Mouse (Mus musculus) frontal cortex, adult 2 months (tissue): ENCODE measurements around the gene Ccdc28b. TPM values are rescaled to one million over a fixed set of nuclear protein-coding genes. Genes with fewer than 3 reads are reported as not detected.

ENCODE experiments used
- DNase-seq, 2 experiments: peaks; one replicate each; pipeline ENCODE4 v3.0.0; 2022; ENCODE audit warnings: low spot score in 1 of 2; ENCODE audit errors: extremely low spot score in 1 of 2
- polyA plus RNA-seq: library from polyadenylated mRNA; depleted of rRNA; stranded (reverse); fragments of >200 nt; gene quantifications from 2 replicates; pipeline ENCODE4 v1.2.3, GENCODE M21; 2012; rRNA removed

The Ccdc28b gene
- polyA plus RNA-seq, 1 experiment: 107 TPM

GRCm38 (mm10) chr4:129586943-129587342 is 36.8 kb downstream of the Ccdc28b start:
- no peak for DNase-seq

GRCm38 (mm10) chr4:129585773-129586172 is 38.0 kb downstream of the Ccdc28b start:
- no peak for DNase-seq

DNA sequence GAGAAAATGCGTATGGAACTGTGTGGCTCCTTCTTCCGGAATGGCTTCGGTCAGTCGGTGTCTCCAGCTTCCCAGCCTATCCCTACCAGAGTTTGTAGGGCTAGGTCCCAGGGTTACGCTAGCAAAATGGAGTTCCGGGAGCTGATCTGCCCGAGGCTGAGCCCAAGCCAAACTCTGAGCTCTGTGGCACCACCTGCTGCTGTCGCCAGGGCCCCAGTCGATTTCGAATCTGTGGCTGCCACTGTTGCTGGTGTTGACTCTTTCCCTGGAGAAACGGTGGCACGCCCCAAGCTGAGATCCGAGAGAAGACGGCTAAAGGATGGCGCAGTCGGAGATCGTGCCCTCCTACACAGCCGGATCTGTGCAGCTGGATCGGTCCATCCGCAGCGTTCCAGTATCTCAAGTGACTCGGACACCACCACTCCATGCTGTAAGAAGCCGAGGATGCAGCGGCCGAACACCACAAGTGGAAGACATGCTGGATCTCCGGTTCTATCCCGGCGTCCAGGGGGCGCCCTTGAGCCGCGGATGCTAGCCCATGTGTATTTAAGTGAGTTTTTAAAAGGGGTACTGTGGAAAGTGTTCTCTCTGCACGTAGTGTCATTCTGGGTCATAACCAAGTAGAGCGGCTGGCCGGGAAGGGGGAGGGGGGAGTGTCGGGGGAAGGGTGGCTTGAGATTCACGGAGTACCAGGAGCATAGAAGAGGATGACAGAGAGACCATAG is 38.7 kb downstream of the Ccdc28b start:
- peak in 1 of 2 experiments; percentile 88 for DNase-seq

DNA sequence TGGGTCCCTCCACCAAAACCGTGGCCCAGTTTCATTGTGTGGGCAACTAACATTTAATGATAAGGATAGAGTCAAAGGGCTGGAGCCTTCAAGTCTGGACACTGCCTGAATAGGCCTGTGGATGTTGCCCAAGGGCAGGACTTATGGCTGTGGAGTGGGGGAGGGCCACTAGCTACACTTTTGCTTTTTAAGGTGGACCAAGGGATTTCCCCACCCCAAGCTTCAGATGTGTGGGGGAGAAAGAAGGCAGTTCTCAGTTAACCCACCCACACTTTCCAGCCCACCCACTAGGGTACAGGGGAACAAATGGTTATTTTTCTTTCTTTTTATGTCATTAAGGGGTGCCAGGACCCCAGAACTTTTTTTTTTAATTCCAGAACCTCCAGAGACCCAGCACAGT is 39.4 kb downstream of the Ccdc28b start:
- no peak for DNase-seq

GRCm38 (mm10) chr4:129582251-129582650 is 41.5 kb downstream of the Ccdc28b start:
- DNase-seq: no peak

- no peak for DNase-seq
These were observed 43.4 kb downstream of the Ccdc28b start for GRCm38 (mm10) chr4:129580347-129580746.

- DNase-seq: no peak
These were observed 45.3 kb downstream of the Ccdc28b start, which contains the start of gene Fam167b for GRCm38 (mm10) chr4:129578466-129578865. Gene Fam167b (minus strand): TSS chr4:129578549.

DNA sequence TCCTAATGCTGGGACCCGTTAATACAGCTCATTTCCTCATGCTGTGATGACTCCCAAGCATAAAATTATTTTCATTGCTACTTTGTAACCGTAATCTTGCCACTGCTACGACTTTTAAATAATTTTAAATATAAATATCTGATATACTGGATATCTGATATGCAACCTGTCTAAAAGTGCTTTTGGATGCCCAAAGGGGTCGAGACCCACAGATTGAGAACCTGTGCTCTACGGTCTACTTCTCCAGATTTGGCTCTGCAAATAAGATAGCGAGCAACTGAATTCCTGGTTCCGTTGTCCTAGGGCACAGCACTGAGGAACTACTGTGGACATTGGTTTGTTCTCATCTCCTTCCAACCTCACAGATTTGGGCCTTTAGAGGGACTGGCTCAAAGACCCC is 46.1 kb downstream of the Ccdc28b start:
- DNase-seq: no peak

DNA sequence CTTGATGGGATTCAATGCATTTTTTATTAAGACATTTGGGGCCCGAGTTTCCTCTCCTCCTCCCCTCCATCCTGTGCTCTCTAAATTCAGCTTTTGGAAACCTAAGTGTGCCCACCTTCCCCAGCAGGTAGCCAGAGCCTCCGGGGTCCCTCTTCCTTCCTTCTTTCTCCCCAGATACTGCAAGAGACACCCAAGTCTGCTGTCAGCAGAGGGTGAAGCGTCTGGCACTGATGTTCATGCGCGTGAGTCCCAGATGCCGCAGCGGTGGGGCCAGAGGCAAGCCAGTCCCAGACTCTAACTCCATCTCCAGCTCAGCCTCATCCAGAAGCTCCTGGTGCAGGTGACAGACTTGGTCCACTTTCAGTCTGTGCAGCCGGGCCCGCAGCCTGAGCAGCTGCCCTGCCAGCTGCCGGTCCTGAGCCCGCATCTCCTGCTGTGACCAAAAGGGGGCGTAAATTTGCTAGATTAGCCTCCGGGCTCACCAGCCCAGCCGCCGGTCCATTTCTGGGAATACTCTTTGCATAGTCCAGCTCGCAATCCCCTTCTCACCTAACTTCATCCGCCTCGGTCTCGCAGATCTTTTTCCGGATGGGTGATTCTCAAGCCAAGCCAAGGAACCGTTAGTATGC is 46.8 kb downstream of the Ccdc28b start:
- peak in 1 of 2 experiments; percentile 67 for DNase-seq

DNA sequence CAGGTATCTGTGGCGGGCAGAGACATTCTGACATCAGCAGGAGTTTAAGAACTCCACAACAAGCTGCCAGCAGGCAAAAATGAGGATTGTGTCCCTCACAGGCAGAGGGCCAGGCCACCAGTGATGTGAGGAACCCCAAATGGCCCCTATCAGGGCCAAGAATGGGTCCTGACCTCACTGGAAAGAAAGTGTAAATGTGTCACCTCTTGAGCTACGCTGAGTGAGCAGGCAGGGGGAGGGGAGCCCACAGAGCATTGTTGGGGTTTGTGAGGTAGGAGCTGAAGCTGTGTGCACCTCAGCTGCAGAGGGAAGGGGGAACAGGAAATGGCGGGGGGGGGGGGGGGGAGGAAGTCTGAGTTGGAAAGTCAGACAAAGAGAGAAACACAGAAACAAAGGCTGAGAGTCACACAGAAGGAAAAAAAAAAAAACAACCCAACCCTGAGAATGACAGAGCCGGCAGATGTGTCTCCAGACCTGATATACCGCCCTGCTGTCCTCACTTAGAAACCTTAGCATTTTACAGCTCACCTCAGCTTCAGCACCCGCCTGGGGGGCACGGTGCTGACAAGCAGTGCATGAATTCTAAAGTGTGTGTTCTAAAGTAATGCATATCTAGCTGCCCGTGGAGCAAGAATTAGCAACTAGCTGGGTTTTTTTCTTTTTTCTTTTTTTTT is 48.4 kb downstream of the Ccdc28b start:
- DNase-seq: no peak

GRCm38 (mm10) chr4:129573430-129573829 is 50.3 kb downstream of the Ccdc28b start, which contains the start of gene Lck:
Gene Lck (minus strand): TSS chr4:129573641.
- no peak for DNase-seq

DNA sequence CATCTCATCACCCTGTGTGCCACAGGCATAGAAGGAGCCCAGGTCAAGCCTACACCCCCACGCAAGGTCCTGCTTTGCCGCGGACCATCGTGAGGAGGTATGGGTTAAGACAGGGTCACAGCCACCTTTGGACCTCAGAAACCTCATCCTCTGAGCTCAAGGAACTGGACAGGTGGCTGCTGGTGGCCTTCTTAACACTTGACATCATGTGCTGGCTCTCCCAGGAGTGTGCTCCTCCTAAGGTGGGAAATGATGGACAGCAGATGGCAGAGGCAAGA is 50.7 kb downstream of the Ccdc28b start:
- no peak for DNase-seq

GRCm38 (mm10) chr4:129572236-129573092 is 51.3 kb downstream of the Ccdc28b start:
- DNase-seq: no peak

DNA sequence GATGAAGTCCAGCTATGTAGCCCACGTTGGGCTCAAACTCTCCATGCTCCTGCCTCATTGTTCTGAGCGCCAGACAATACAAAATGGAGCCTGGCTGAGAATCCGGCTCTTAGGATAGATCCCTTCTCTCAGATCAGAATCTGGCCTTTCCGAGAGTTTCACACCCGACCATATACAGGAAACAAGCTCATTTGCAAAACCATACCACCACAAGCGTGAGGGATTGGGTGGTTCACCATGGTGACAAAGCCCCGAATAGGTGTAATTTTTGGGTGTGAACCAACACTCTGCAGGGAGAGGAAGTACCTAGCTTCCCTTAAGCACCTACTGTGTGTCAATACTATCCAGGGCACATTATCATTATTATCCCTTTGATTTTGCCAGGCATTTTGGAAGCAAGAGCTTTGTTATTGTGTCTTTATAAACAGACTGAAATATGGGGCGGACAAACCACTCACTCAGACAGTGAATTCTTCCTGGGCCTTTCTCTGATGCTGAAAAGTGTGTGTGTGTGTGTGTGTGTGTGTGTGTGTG is 52.1 kb downstream of the Ccdc28b start:
- DNase-seq: no peak

DNA sequence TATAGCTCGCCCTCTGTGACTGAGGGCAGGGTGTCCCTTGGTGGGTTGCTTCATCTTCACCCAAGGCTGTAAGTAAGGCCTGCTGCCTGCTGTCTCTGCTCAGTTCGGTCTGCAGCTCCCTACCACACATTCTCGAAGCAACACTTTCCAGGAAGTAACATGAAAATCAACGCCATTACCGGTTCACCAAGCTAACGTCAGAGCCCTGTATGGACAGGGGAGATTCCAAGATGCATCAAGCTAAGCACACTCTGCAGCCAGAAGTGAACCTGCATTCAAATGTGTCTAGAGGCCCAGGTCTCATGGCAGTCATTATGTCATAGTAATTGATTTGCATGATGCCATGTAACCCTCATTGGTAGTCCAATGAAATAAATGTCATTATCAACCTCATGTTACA is 53.7 kb downstream of the Ccdc28b start:
- DNase-seq: no peak

Other genes with a start within 250 kb of the Ccdc28b start
- 8.5 and 9.2 TPM in 2 replicates for gene Zbtb8a, start 245.8 kb downstream of the Ccdc28b start, polyA plus RNA-seq
- 2.0 and 2.6 TPM in 2 replicates for gene Zbtb8b, start 183.1 kb downstream of the Ccdc28b start, polyA plus RNA-seq
- gene Bsdc1, start 162.4 kb downstream of the Ccdc28b start, polyA plus RNA-seq: 36.5 and 37.9 TPM in 2 replicates
- gene Tssk3, start 132.9 kb downstream of the Ccdc28b start, polyA plus RNA-seq: 0.11 and 0.26 TPM in 2 replicates
- gene Fam229a, start 132.8 kb downstream of the Ccdc28b start, polyA plus RNA-seq: 1.2 and 1.6 TPM in 2 replicates
- 233 TPM in 2 replicates for gene Marcksl1, start 110.4 kb downstream of the Ccdc28b start, polyA plus RNA-seq
- 61.8 and 70.6 TPM in 2 replicates for gene Hdac1, start 81.2 kb downstream of the Ccdc28b start, polyA plus RNA-seq
- gene Lck, start 50.3 kb downstream of the Ccdc28b start, polyA plus RNA-seq: 3.4 and 3.9 TPM in 2 replicates
- 0.84 and 1.4 TPM in 2 replicates for gene Fam167b, start 45.4 kb downstream of the Ccdc28b start, polyA plus RNA-seq
- gene Eif3i, start 23.3 kb downstream of the Ccdc28b start, polyA plus RNA-seq: 215 and 219 TPM in 2 replicates
- 139 and 143 TPM in 2 replicates for gene Tmem234, start 23.3 kb downstream of the Ccdc28b start, polyA plus RNA-seq
- gene Dcdc2b, start 9.7 kb downstream of the Ccdc28b start, polyA plus RNA-seq: 11.6 and 13.7 TPM in 2 replicates
- gene Iqcc, start 4.8 kb downstream of the Ccdc28b start, polyA plus RNA-seq: 32.0 and 34.9 TPM in 2 replicates
- 31.9 and 36.2 TPM in 2 replicates for gene Txlna, start 17.1 kb upstream of the Ccdc28b start, polyA plus RNA-seq
- gene Kpna6, start 48.8 kb upstream of the Ccdc28b start, polyA plus RNA-seq: 43.6 and 49.5 TPM in 2 replicates
- gene Tmem39b, start 72.9 kb upstream of the Ccdc28b start, polyA plus RNA-seq: 19.9 and 21.1 TPM in 2 replicates
- gene Khdrbs1, start 118.4 kb upstream of the Ccdc28b start, polyA plus RNA-seq: 52.0 and 53.0 TPM in 2 replicates
- 77.1 and 82.1 TPM in 2 replicates for gene Ptp4a2, start 187.3 kb upstream of the Ccdc28b start, polyA plus RNA-seq